Mouse (Mus musculus) intestine, postnatal 0 days (tissue): Measurements from ENCODE around the gene Ndufs1. TPM values are rescaled to one million over a fixed set of nuclear protein-coding genes. Genes with fewer than 3 reads are reported as not detected.
A peak's percentile ranks its signal among the peaks of the same experiment; 100 is the strongest.

Experiments used
- ATAC-seq: fragments of 200-750 bp; cut with Nextera tagmentation; 2 replicates; pipeline ENCODE4 v1.8.0; 2017; ENCODE audit warnings: mild to moderate bottlenecking, moderate TSS enrichment, moderate library complexity
- H3K27ac ChIP-seq: fragments of 300-500 bp; sonication (generic); 2 replicates; pipeline ENCODE4 v1.5.1; 2014; ENCODE audit warnings: mild to moderate bottlenecking, low read depth, low read length, moderate library complexity
- H3K27me3 ChIP-seq: fragments of 300-500 bp; sonication (generic); replicated peaks from 2 replicates; pipeline ENCODE4 v1.6.1; 2014; ENCODE audit warnings: low read length, mixed read lengths; ENCODE audit not compliant: control insufficient read depth, insufficient read depth
- H3K36me3 ChIP-seq: fragments of 300-500 bp; sonication (generic); 2 replicates; pipeline ENCODE4 v1.6.1; 2014; ENCODE audit warnings: mild to moderate bottlenecking, moderate library complexity; ENCODE audit not compliant: control insufficient read depth, insufficient read depth
- H3K4me1 ChIP-seq: fragments of 300-500 bp; sonication (generic); replicated peaks from 2 replicates; pipeline ENCODE4 v1.6.1; 2014; ENCODE audit warnings: antibody characterized with exemption, low read length, mixed read lengths; ENCODE audit not compliant: control insufficient read depth, insufficient read depth
- H3K4me2 ChIP-seq: fragments of 300-500 bp; sonication (generic); replicated peaks from 2 replicates; pipeline ENCODE4 v1.6.1; 2014; ENCODE audit warnings: low read depth, mild to moderate bottlenecking, moderate library complexity
- H3K4me3 ChIP-seq: fragments of 300-500 bp; sonication (generic); 2 replicates; pipeline ENCODE4 v1.5.1; 2014; ENCODE audit warnings: low read depth, low read length
- H3K9ac ChIP-seq: fragments of 300-500 bp; sonication (generic); 2 replicates; pipeline ENCODE4 v1.6.1; 2014; ENCODE audit warnings: mild to moderate bottlenecking, low read depth, low read length
- H3K9me3 ChIP-seq: fragments of 300-500 bp; sonication (generic); 2 replicates; pipeline ENCODE4 v1.6.1; 2016; ENCODE audit warnings: mixed run types; ENCODE audit not compliant: control insufficient read depth
- CTCF ChIP-seq: sonication (generic); IDR thresholded peaks from 2 replicates; pipeline ENCODE4 v1.5.1; 2016; ENCODE audit warnings: low read depth, mild to moderate bottlenecking, control low read depth, antibody characterized with exemption, moderate library complexity
- WGBS: fragments of 180-500 bp; shearing (Covaris S2); extraction: QIAGEN DNeasy Blood & Tissue Kit; methylation state at CpG from one replicate; pipeline ENCODE4 v1.1.7; 2014; 5-methylcytosine and 5-hydroxymethylcytosine counted together
- polyA plus RNA-seq: library from polyadenylated mRNA; unstranded; fragments of >200 nt; fragmentation: Nextera tagmentation; extraction: Ambion mirVana; gene quantifications from 2 replicates; pipeline ENCODE4 v1.2.1, GENCODE M21; 2015

Ndufs1 gene
- polyA plus RNA-seq, 1 experiment from 2014 or later: 129 TPM

GRCm38 (mm10) chr1:63126206-63126605 lies 50.4 kb downstream of the Ndufs1 start:
- Histone ChIP-seq H3K4me1 (no peaks in the 10 kb centered on the region; the same call in 1 of the 2 replicates), H3K36me3 (peaks cover 15% of the 10 kb centered on the region), H3K9me3 (no peaks in the 10 kb centered on the region), H3K27ac (no peak overlapping the region), H3K4me2 (no peak overlapping the region), H3K4me3 (no peak overlapping the region), H3K27me3 (no peaks in the 10 kb centered on the region), H3K9ac (no peak overlapping the region)
- ATAC-seq: no peak
- 70% methylated on average over 3 of the region's 3 CpGs for WGBS
- TF ChIP-seq CTCF: no peak

- WGBS: 39% methylated on average over 6 of the region's 6 CpGs
- Histone ChIP-seq H3K4me1 (no peaks in the 10 kb centered on the region; the same call in 1 of the 2 replicates), H3K27me3 (no peaks in the 10 kb centered on the region), H3K9ac (no peak overlapping the region), H3K4me3 (no peak overlapping the region), H3K27ac (no peak overlapping the region), H3K36me3 (peaks cover 35% of the 10 kb centered on the region), H3K4me2 (0 out of 2 replicates have a peak overlapping the region, but pooled peaks have one; percentile 21), H3K9me3 (no peaks in the 10 kb centered on the region)
- peak; percentile 60 for ATAC-seq
- TF ChIP-seq CTCF: no peak
Measured at GRCm38 (mm10) chr1:63123823-63124450, 52.7 kb downstream of the Ndufs1 start.

- peaks cover 48% of the 10 kb centered on the region for H3K36me3 ChIP-seq
- H3K27ac ChIP-seq: no peak overlapping the region
- H3K9me3 ChIP-seq: no peaks in the 10 kb centered on the region
- H3K4me1 ChIP-seq: no peaks in the 10 kb centered on the region
- H3K27me3 ChIP-seq: no peaks in the 10 kb centered on the region
- no peak overlapping the region for H3K4me3 ChIP-seq
- ATAC-seq: no peak
- no peak for TF ChIP-seq CTCF
- WGBS: 83% methylated on average over 6 of the region's 6 CpGs
- no peak overlapping the region for H3K9ac ChIP-seq
- H3K4me2 ChIP-seq: no peak overlapping the region
Measured at GRCm38 (mm10) chr1:63122005-63122404, 54.6 kb downstream of the Ndufs1 start.

- Histone ChIP-seq H3K27me3 (no peaks in the 10 kb centered on the region), H3K4me3 (no peak overlapping the region), H3K4me1 (no peaks in the 10 kb centered on the region), H3K4me2 (no peak overlapping the region), H3K9me3 (no peaks in the 10 kb centered on the region), H3K9ac (no peak overlapping the region), H3K27ac (no peak overlapping the region), H3K36me3 (peaks cover 48% of the 10 kb centered on the region)
- no peak for TF ChIP-seq CTCF
- WGBS: 93% methylated on average over 2 of the region's 2 CpGs
- ATAC-seq: no peak
Measured at GRCm38 (mm10) chr1:63120382-63120781, 56.3 kb downstream of the Ndufs1 start.

- no peak for ATAC-seq
- Histone ChIP-seq H3K27me3 (no peaks in the 10 kb centered on the region), H3K36me3 (peaks cover 48% of the 10 kb centered on the region), H3K4me3 (no peak overlapping the region), H3K4me2 (no peak overlapping the region), H3K9me3 (no peaks in the 10 kb centered on the region), H3K9ac (no peak overlapping the region), H3K4me1 (no peaks in the 10 kb centered on the region), H3K27ac (no peak overlapping the region)
- no peak for TF ChIP-seq CTCF
- WGBS: 74% methylated on average over 4 of the region's 4 CpGs
Measured at GRCm38 (mm10) chr1:63119675-63120074, 57.0 kb downstream of the Ndufs1 start.

GRCm38 (mm10) chr1:63115540-63115939 lies 61.1 kb downstream of the Ndufs1 start:
- no peak for TF ChIP-seq CTCF
- H3K4me3 ChIP-seq: peak overlapping the region; percentile 94
- H3K4me2 ChIP-seq: peak overlapping the region; percentile 82
- H3K9ac ChIP-seq: no peak overlapping the region
- WGBS: 6% methylated on average over 3 of the region's 3 CpGs
- H3K9me3 ChIP-seq: no peaks in the 10 kb centered on the region
- H3K4me1 ChIP-seq: no peaks in the 10 kb centered on the region
- ATAC-seq: no peak
- peak overlapping the region; percentile 24; the same call in 1 of the 2 replicates for H3K27ac ChIP-seq
- H3K27me3 ChIP-seq: no peaks in the 10 kb centered on the region
- peaks cover 27% of the 10 kb centered on the region for H3K36me3 ChIP-seq
